Mouse (Mus musculus) CH12.LX (cell line): Measurements from ENCODE around the gene Raf1. TPM values are rescaled to one million over a fixed set of nuclear protein-coding genes. Genes with fewer than 3 reads are reported as not detected.
"Not testable (repeated sequence)": the region's sequence is repeated elsewhere in the genome, so short reads cannot be mapped to it uniquely, and the experiment has no call there.

ENCODE experiments used
- DNase-seq: peaks from one replicate; pipeline ENCODE4 v3.0.0-alpha.2; 2013; ENCODE audit errors: extremely low read depth
- H3K27ac ChIP-seq: 2 replicates; pipeline ENCODE4 v1.5.1; 2012; ENCODE audit warnings: low read depth, mild to moderate bottlenecking, control low read depth, moderate library complexity; ENCODE audit not compliant: insufficient read depth
- H3K27me3 ChIP-seq: replicated peaks from 2 replicates; pipeline ENCODE3; 2012; ENCODE audit warnings: inconsistent platforms
- H3K36me3 ChIP-seq, 2 experiments: replicated peaks in 1 of 2; 2 replicates each; pipeline versions ENCODE3 to v1.6.1; 2012; ENCODE audit warnings: inconsistent platforms in 1 of 2, low read length in 1 of 2, mild to moderate bottlenecking in 1 of 2, mixed read lengths in 1 of 2, moderate library complexity in 1 of 2; ENCODE audit not compliant: control insufficient read depth in 1 of 2, insufficient read depth in 1 of 2
- H3K4me1 ChIP-seq, 2 experiments: 2 replicates each; pipeline ENCODE4 v1.6.1; 2012; ENCODE audit warnings: inconsistent platforms in 1 of 2, moderate library complexity in 1 of 2; ENCODE audit not compliant: insufficient read depth in 2 of 2, control insufficient read depth in 1 of 2
- H3K4me2 ChIP-seq: 2 replicates; pipeline ENCODE4 v1.6.1; 2012; ENCODE audit warnings: low read depth, mild to moderate bottlenecking, control low read depth; ENCODE audit not compliant: poor library complexity, insufficient read depth, severe bottlenecking
- H3K4me3 ChIP-seq, 3 experiments: fragments of 150-350 bp in 1 of 3; sonication (generic) in 1 of 3; replicated peaks in 1 of 3; 2 replicates each; pipeline versions ENCODE3 to v1.5.1; 2011 to 2012; ENCODE audit warnings: low read depth in 2 of 3, low read length in 2 of 3, mild to moderate bottlenecking in 2 of 3, moderate library complexity in 2 of 3, control low read depth in 1 of 3, improper control_type of control experiment in 1 of 3, inconsistent platforms in 1 of 3, mixed read lengths in 1 of 3; ENCODE audit not compliant: poor library complexity in 1 of 3
- H3K79me2 ChIP-seq: replicated peaks from 2 replicates; pipeline ENCODE4 v1.6.1; 2012; ENCODE audit warnings: mild to moderate bottlenecking, moderate library complexity; ENCODE audit not compliant: control insufficient read depth, poor library complexity, insufficient read depth, severe bottlenecking; ENCODE audit errors: extremely low read depth
- H3K9ac ChIP-seq: 2 replicates; pipeline ENCODE4 v1.6.1; 2012; ENCODE audit warnings: low read depth, mild to moderate bottlenecking, control low read depth, moderate library complexity; ENCODE audit not compliant: insufficient read depth
- H3K9me3 ChIP-seq: replicated peaks from 2 replicates; pipeline ENCODE3; 2012; ENCODE audit warnings: low read length, inconsistent platforms, mixed read lengths
- CHD2 ChIP-seq: IDR thresholded peaks from 2 replicates; pipeline ENCODE4 v1.6.1; 2011; ENCODE audit warnings: low read length, improper control_type of control experiment
- EP300 ChIP-seq: IDR thresholded peaks from 2 replicates; pipeline ENCODE4 v1.6.1; 2011; ENCODE audit warnings: low read length, improper control_type of control experiment
- ETS1 ChIP-seq: conservative IDR thresholded peaks from 2 replicates; pipeline ENCODE4 v1.6.1; 2012; ENCODE audit warnings: low read depth, mild to moderate bottlenecking, inconsistent platforms, low read length, improper control_type of control experiment, moderate library complexity
- KAT2A ChIP-seq: IDR thresholded peaks from 2 replicates; pipeline ENCODE4 v1.6.1; 2012; ENCODE audit warnings: low read length, improper control_type of control experiment, inconsistent platforms; ENCODE audit not compliant: insufficient replicate concordance
- MAFK ChIP-seq: IDR thresholded peaks from 2 replicates; pipeline ENCODE4 v1.6.1; 2011; ENCODE audit warnings: low read length, improper control_type of control experiment; ENCODE audit not compliant: insufficient replicate concordance
- MEF2A ChIP-seq: IDR thresholded peaks from 2 replicates; pipeline ENCODE4 v1.6.1; 2014; ENCODE audit warnings: low read depth, mild to moderate bottlenecking, inconsistent platforms, low read length, improper control_type of control experiment, borderline replicate concordance
- MYC ChIP-seq: IDR thresholded peaks from 2 replicates; pipeline ENCODE4 v1.6.1; 2011; ENCODE audit warnings: low read depth, mild to moderate bottlenecking, improper control_type of control experiment, low read length
- POLR2A ChIP-seq: IDR thresholded peaks from 2 replicates; pipeline ENCODE4 v1.6.1; 2011; ENCODE audit warnings: low read depth, mild to moderate bottlenecking, improper control_type of control experiment, low read length
- POLR2AphosphoS2 ChIP-seq: IDR thresholded peaks from 2 replicates; pipeline ENCODE4 v1.6.1; 2011; ENCODE audit warnings: low read depth, low read length, improper control_type of control experiment
- RCOR1 ChIP-seq: conservative IDR thresholded peaks from 2 replicates; pipeline ENCODE4 v1.6.1; 2012; ENCODE audit warnings: low read depth, mild to moderate bottlenecking, inconsistent platforms, low read length, improper control_type of control experiment
- UBTF ChIP-seq: IDR thresholded peaks from 2 replicates; pipeline ENCODE4 v1.6.1; 2012; ENCODE audit warnings: low read depth, mild to moderate bottlenecking, inconsistent platforms, low read length, improper control_type of control experiment, moderate library complexity
- USF1 ChIP-seq: IDR thresholded peaks from 2 replicates; pipeline ENCODE4 v1.6.1; 2014; ENCODE audit warnings: low read depth, mild to moderate bottlenecking, inconsistent platforms, low read length, improper control_type of control experiment
- ZC3H11A ChIP-seq: IDR thresholded peaks from 2 replicates; pipeline ENCODE4 v1.6.1; 2012; ENCODE audit warnings: low read depth, mild to moderate bottlenecking, inconsistent platforms, low read length, improper control_type of control experiment
- ZKSCAN1 ChIP-seq: IDR thresholded peaks from 2 replicates; pipeline ENCODE4 v1.6.1; 2012; ENCODE audit warnings: low read depth, inconsistent platforms, low read length, improper control_type of control experiment, borderline replicate concordance
- ZMIZ1 ChIP-seq: IDR thresholded peaks from 2 replicates; pipeline ENCODE4 v1.6.1; 2012; ENCODE audit warnings: low read depth, mild to moderate bottlenecking, inconsistent platforms, low read length, improper control_type of control experiment
- ZNF384 ChIP-seq: IDR thresholded peaks from 2 replicates; pipeline ENCODE4 v1.6.1; 2012; ENCODE audit warnings: low read depth, low read length, improper control_type of control experiment, inconsistent platforms
- dilution Hi-C: fragments of 300-500 bp; cut with MboI; formaldehyde crosslinking; loops from 2 replicates; pipeline ENCODE4 v1.14.3; 2020; ENCODE audit warnings: low sequenced_read_pairs; ENCODE audit not compliant: extremely low pct_unique_long_range_greater_than_20kb, extremely low pct_ligation_motif_present
- in situ Hi-C: fragments of 300-500 bp; cut with MboI; formaldehyde crosslinking; loops from 3 replicates; pipeline ENCODE4 v1.14.3; 2019; ENCODE audit warnings: low sequenced_read_pairs, low pct_ligation_motif_present, low pct_unique_long_range_greater_than_20kb, mixed read lengths
- polyA plus RNA-seq: library from polyadenylated mRNA; unstranded; fragments of >175 nt; gene quantifications from 2 replicates; pipeline ENCODE4 v1.2.1, GENCODE M21; 2012; ENCODE audit warnings: low read depth; ENCODE audit not compliant: insufficient read length
- total RNA-seq, 2 experiments: library from RNA; depleted of rRNA; stranded (reverse); fragments of 300-350 nt in 1 of 2; fragments of >200 nt in 1 of 2; gene quantifications; 2 replicates each; pipeline ENCODE4 v1.2.3; 2012 to 2014

The Raf1 gene
- total and polyA plus RNA-seq, 3 experiments = 53.5 to 79.2 (median 59.8) TPM

GRCm38 (mm10) chr6:115638188-115638587 is 38.2 kb downstream of the Raf1 start:
- H3K4me1 ChIP-seq, H3K4me2 ChIP-seq, H3K27ac ChIP-seq, H3K27me3 ChIP-seq: not testable (repeated sequence)
- peak; percentile 71 for TF ChIP-seq MAFK
- TF ChIP-seq, all 38 proteins: peak for 1; not testable (repeated sequence) for 37
- DNase-seq, H3K9ac ChIP-seq, H3K79me2 ChIP-seq, in situ Hi-C loops, H3K9me3 ChIP-seq, H3K4me3 ChIP-seq, dilution Hi-C loops: not testable (repeated sequence)
- H3K36me3 ChIP-seq = peaks cover 45 to 65% of the 10 kb centered on the region in 2 experiments

- Histone ChIP-seq H3K79me2 (no peaks in the 10 kb centered on the region), H3K27ac (no peak overlapping the region), H3K27me3 (no peaks in the 10 kb centered on the region), H3K36me3 (peaks cover 53 to 84% of the 10 kb centered on the region in 2 experiments), H3K4me3 (no peak overlapping the region), H3K4me1 (no peaks in the 10 kb centered on the region), H3K4me2 (no peak overlapping the region), H3K9ac (no peak overlapping the region), H3K9me3 (no peaks in the 10 kb centered on the region)
- DNase-seq = no peak
- dilution Hi-C loops (no loop called here), in situ Hi-C loops (no loop called here)
- TF ChIP-seq ETS1 = no peak
- no peak for TF ChIP-seq MAFK
- TF ChIP-seq CHD2 = no peak
- no peak for TF ChIP-seq USF1
- TF ChIP-seq UBTF = no peak
Measured at GRCm38 (mm10) chr6:115634015-115634414, 42.4 kb downstream of the Raf1 start.

DNA sequence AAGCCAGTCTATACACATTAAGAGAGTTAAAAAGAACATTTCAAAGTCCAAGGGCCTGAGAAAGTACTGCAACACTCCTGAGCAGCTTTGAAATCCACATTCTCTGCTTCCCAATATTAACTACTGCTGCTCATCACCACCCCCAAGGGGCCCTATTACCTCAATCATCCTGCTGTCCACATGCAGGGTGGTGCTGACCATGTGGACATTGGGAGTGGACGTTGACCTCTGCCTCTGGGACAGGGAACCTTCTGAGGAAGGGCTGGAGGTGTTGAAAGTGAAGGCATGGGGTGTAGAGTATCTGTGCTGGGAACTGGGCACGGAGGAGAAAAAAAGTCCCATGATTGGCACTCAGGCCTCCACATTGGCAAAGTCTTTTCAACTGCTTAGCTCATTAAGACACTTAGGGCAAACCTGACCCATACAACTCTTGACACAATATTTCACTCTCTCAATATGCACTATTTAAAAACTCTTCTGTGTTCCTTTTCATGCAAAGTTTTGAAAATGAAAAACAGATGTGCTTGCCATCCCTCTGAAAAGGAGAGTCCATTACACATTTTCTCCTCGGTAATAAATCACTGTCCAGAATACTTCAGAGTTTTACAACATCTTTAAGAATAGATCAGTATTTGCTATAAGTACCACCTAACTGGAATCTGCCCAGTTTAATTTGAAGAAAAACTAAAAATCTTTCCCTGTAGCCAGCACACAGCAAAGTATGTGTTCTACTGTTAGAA is 45.2 kb downstream of the Raf1 start:
- TF ChIP-seq ZNF384 = no peak
- TF ChIP-seq ZKSCAN1 = no peak
- no peak for TF ChIP-seq USF1
- no peak for TF ChIP-seq EP300
- no peak for TF ChIP-seq ZC3H11A
- TF ChIP-seq POLR2A = no peak
- no peak for TF ChIP-seq MYC
- TF ChIP-seq KAT2A = no peak
- no peak for TF ChIP-seq POLR2AphosphoS2
- no peak for TF ChIP-seq ZMIZ1
- no peak for TF ChIP-seq MEF2A
- TF ChIP-seq RCOR1 = no peak
- Histone ChIP-seq H3K4me2 (no peak overlapping the region), H3K9me3 (no peaks in the 10 kb centered on the region), H3K36me3 (peaks cover 47 to 92% of the 10 kb centered on the region in 2 experiments), H3K4me1 (no peaks in the 10 kb centered on the region), H3K4me3 (no peak overlapping the region), H3K27me3 (no peaks in the 10 kb centered on the region), H3K79me2 (no peaks in the 10 kb centered on the region), H3K9ac (no peak overlapping the region), H3K27ac (no peak overlapping the region)
- in situ Hi-C loops = no loop called here
- no peak for DNase-seq
- dilution Hi-C loops = no loop called here
